Mouse (Mus musculus) limb, embryonic 15.5 days (tissue): ENCODE results near the gene Pepd. TPM values are rescaled to one million over a fixed set of nuclear protein-coding genes. Genes with fewer than 3 reads are reported as not detected.
A peak's percentile ranks its signal among the peaks of the same experiment; 100 is the strongest.

Experiments
- ATAC-seq: fragments of 200-750 bp; cut with Nextera tagmentation; 2 replicates; pipeline ENCODE4 v1.8.0; 2017; ENCODE audit warnings: low read depth, moderate TSS enrichment; ENCODE audit not compliant: insufficient number of reproducible peaks, low FRiP score, low TSS enrichment
- H3K27ac ChIP-seq: fragments of 300-500 bp; sonication (generic); 2 replicates; pipeline ENCODE4 v1.5.1; 2015; ENCODE audit warnings: moderate library complexity, mild to moderate bottlenecking, inconsistent platforms
- H3K27me3 ChIP-seq: fragments of 300-500 bp; sonication (generic); 2 replicates; pipeline ENCODE4 v1.6.1; 2015; ENCODE audit warnings: inconsistent platforms
- H3K36me3 ChIP-seq: fragments of 300-500 bp; sonication (generic); 2 replicates; pipeline ENCODE4 v1.6.1; 2015; ENCODE audit warnings: inconsistent platforms
- H3K4me1 ChIP-seq: fragments of 300-500 bp; sonication (generic); 2 replicates; pipeline ENCODE4 v1.6.1; 2015; ENCODE audit warnings: inconsistent platforms
- H3K4me2 ChIP-seq: fragments of 300-500 bp; sonication (generic); 2 replicates; pipeline ENCODE4 v1.6.1; 2015; ENCODE audit warnings: mild to moderate bottlenecking, inconsistent platforms
- H3K4me3 ChIP-seq: fragments of 300-500 bp; sonication (generic); 2 replicates; pipeline ENCODE4 v1.5.1; 2015; ENCODE audit warnings: mild to moderate bottlenecking, inconsistent platforms
- H3K9ac ChIP-seq: fragments of 300-500 bp; sonication (generic); 2 replicates; pipeline ENCODE4 v1.6.1; 2015; ENCODE audit warnings: inconsistent platforms
- H3K9me3 ChIP-seq: fragments of 300-500 bp; sonication (generic); 2 replicates; pipeline ENCODE4 v1.6.1; 2016; ENCODE audit warnings: inconsistent platforms
- WGBS: fragments of 180-500 bp; shearing (Covaris S2); methylation state at CpG from one replicate; pipeline ENCODE4 v1.1.7; 2015; 5-methylcytosine and 5-hydroxymethylcytosine counted together
- polyA plus RNA-seq: library from polyadenylated mRNA; unstranded; fragments of >200 nt; fragmentation: Nextera tagmentation; extraction: Ambion mirVana; gene quantifications from 2 replicates; pipeline ENCODE4 v1.2.1, GENCODE M21; 2015

Gene Pepd
- polyA plus RNA-seq, 1 experiment from 2014 or later: 77.8 TPM

GRCm38 (mm10) chr7:35021365-35021764 is 109.2 kb downstream of the Pepd start:
- ATAC-seq: no peak
- no peak overlapping the region for H3K4me2 ChIP-seq
- no peaks in the 10 kb centered on the region for H3K27me3 ChIP-seq
- no peak overlapping the region for H3K4me3 ChIP-seq
- H3K36me3 ChIP-seq: peaks cover 16% of the 10 kb centered on the region
- no peak overlapping the region for H3K9ac ChIP-seq
- WGBS: 88% methylated on average over 10 of the region's 10 CpGs
- 0 out of 2 replicates have a peak, but pooled peaks cover 6% of the 10 kb centered on the region for H3K4me1 ChIP-seq
- H3K9me3 ChIP-seq: no peaks in the 10 kb centered on the region
- H3K27ac ChIP-seq: no peak overlapping the region

- H3K9me3 ChIP-seq: no peaks in the 10 kb centered on the region
- H3K27me3 ChIP-seq: no peaks in the 10 kb centered on the region
- H3K4me2 ChIP-seq: no peak overlapping the region
- no peak overlapping the region for H3K4me3 ChIP-seq
- H3K27ac ChIP-seq: no peak overlapping the region
- peaks cover 16% of the 10 kb centered on the region for H3K36me3 ChIP-seq
- WGBS: 70% methylated on average over 4 of the region's 4 CpGs
- ATAC-seq: no peak
- 0 out of 2 replicates have a peak, but pooled peaks cover 6% of the 10 kb centered on the region for H3K4me1 ChIP-seq
- H3K9ac ChIP-seq: no peak overlapping the region
Measured at GRCm38 (mm10) chr7:35023251-35023650, 111.1 kb downstream of the Pepd start.

GRCm38 (mm10) chr7:35024426-35024825 is 112.2 kb downstream of the Pepd start:
- WGBS: 40% methylated on average over 1 of the region's 1 CpGs
- Histone ChIP-seq H3K27ac (no peak overlapping the region), H3K4me3 (no peak overlapping the region), H3K4me2 (no peak overlapping the region), H3K27me3 (no peaks in the 10 kb centered on the region), H3K9me3 (no peaks in the 10 kb centered on the region), H3K36me3 (peaks cover 16% of the 10 kb centered on the region), H3K9ac (no peak overlapping the region), H3K4me1 (0 out of 2 replicates have a peak, but pooled peaks cover 6% of the 10 kb centered on the region)
- ATAC-seq: no peak

GRCm38 (mm10) chr7:35025409-35026275 is 113.5 kb downstream of the Pepd start:
- WGBS: 47% methylated on average over 5 of the region's 5 CpGs
- 0 out of 2 replicates have a peak, but pooled peaks have one; percentile 27 for ATAC-seq
- no peaks in the 10 kb centered on the region for H3K9me3 ChIP-seq

GRCm38 (mm10) chr7:35026276-35026630 is 114.1 kb downstream of the Pepd start:
- no peak overlapping the region for H3K27ac ChIP-seq
- 82% methylated on average over 4 of the region's 4 CpGs for WGBS
- H3K4me3 ChIP-seq: no peak overlapping the region
- no peaks in the 10 kb centered on the region for H3K9me3 ChIP-seq
- no peak overlapping the region for H3K9ac ChIP-seq
- peaks cover 20% of the 10 kb centered on the region for H3K36me3 ChIP-seq
- H3K4me2 ChIP-seq: no peak overlapping the region
- no peaks in the 10 kb centered on the region for H3K27me3 ChIP-seq
- ATAC-seq: no peak
- H3K4me1 ChIP-seq: 0 out of 2 replicates have a peak, but pooled peaks cover 6% of the 10 kb centered on the region

More at GRCm38 (mm10) chr7:35025409-35026275, 113.5 kb downstream of the Pepd start:
- Histone ChIP-seq H3K9ac (no peak overlapping the region), H3K4me2 (no peak overlapping the region), H3K27ac (no peak overlapping the region), H3K4me3 (no peak overlapping the region), H3K36me3 (peaks cover 25% of the 10 kb centered on the region), H3K4me1 (0 out of 2 replicates have a peak, but pooled peaks cover 6% of the 10 kb centered on the region), H3K27me3 (no peaks in the 10 kb centered on the region)

- H3K4me2 ChIP-seq: no peak overlapping the region
- no peak for ATAC-seq
- no peak overlapping the region for H3K27ac ChIP-seq
- 76% methylated on average over 3 of the region's 3 CpGs for WGBS
- H3K4me3 ChIP-seq: no peak overlapping the region
- no peak overlapping the region for H3K9ac ChIP-seq
- no peaks in the 10 kb centered on the region for H3K27me3 ChIP-seq
- H3K36me3 ChIP-seq: peaks cover 19% of the 10 kb centered on the region
- 0 out of 2 replicates have a peak, but pooled peaks cover 4% of the 10 kb centered on the region for H3K4me1 ChIP-seq
- H3K9me3 ChIP-seq: no peaks in the 10 kb centered on the region
Measured at GRCm38 (mm10) chr7:35026838-35027291, 114.7 kb downstream of the Pepd start.

- Histone ChIP-seq H3K27me3 (no peaks in the 10 kb centered on the region), H3K4me3 (no peak overlapping the region), H3K4me2 (no peak overlapping the region), H3K9me3 (no peaks in the 10 kb centered on the region), H3K9ac (no peak overlapping the region), H3K36me3 (peaks cover 22% of the 10 kb centered on the region), H3K27ac (no peak overlapping the region), H3K4me1 (0 out of 2 replicates have a peak, but pooled peaks cover 4% of the 10 kb centered on the region)
- ATAC-seq: no peak
- 73% methylated on average over 9 of the region's 9 CpGs for WGBS
Measured at GRCm38 (mm10) chr7:35027801-35028420, 115.7 kb downstream of the Pepd start.

- no peak overlapping the region for H3K27ac ChIP-seq
- 0 out of 2 replicates have a peak, but pooled peaks cover 4% of the 10 kb centered on the region for H3K4me1 ChIP-seq
- no peak overlapping the region for H3K4me3 ChIP-seq
- H3K9ac ChIP-seq: no peak overlapping the region
- no peaks in the 10 kb centered on the region for H3K27me3 ChIP-seq
- peaks cover 28% of the 10 kb centered on the region for H3K36me3 ChIP-seq
- H3K9me3 ChIP-seq: no peaks in the 10 kb centered on the region
- no peak overlapping the region for H3K4me2 ChIP-seq
- no peak for ATAC-seq
- 83% methylated on average over 16 of the region's 16 CpGs for WGBS
Measured at GRCm38 (mm10) chr7:35028559-35028958, 116.4 kb downstream of the Pepd start.

- H3K4me2 ChIP-seq: no peak overlapping the region
- ATAC-seq: no peak
- WGBS: 75% methylated on average over 5 of the region's 5 CpGs
- H3K9ac ChIP-seq: no peak overlapping the region
- peaks cover 35% of the 10 kb centered on the region for H3K36me3 ChIP-seq
- H3K27ac ChIP-seq: no peak overlapping the region
- H3K27me3 ChIP-seq: no peaks in the 10 kb centered on the region
- no peaks in the 10 kb centered on the region for H3K9me3 ChIP-seq
- no peak overlapping the region for H3K4me3 ChIP-seq
- 0 out of 2 replicates have a peak, but pooled peaks cover 4% of the 10 kb centered on the region for H3K4me1 ChIP-seq
Measured at GRCm38 (mm10) chr7:35029228-35029627, 117.0 kb downstream of the Pepd start.

GRCm38 (mm10) chr7:35029648-35030047 is 117.5 kb downstream of the Pepd start:
- H3K27me3 ChIP-seq: no peaks in the 10 kb centered on the region
- peaks cover 38% of the 10 kb centered on the region for H3K36me3 ChIP-seq
- H3K4me2 ChIP-seq: no peak overlapping the region
- no peak overlapping the region for H3K9ac ChIP-seq
- no peak overlapping the region for H3K27ac ChIP-seq
- H3K9me3 ChIP-seq: no peaks in the 10 kb centered on the region
- 79% methylated on average over 3 of the region's 3 CpGs for WGBS
- H3K4me3 ChIP-seq: no peak overlapping the region
- H3K4me1 ChIP-seq: peaks cover 5% of the 10 kb centered on the region; the same call in 1 of the 2 replicates
- ATAC-seq: no peak

- H3K36me3 ChIP-seq: peaks cover 42% of the 10 kb centered on the region
- no peak overlapping the region for H3K27ac ChIP-seq
- H3K9ac ChIP-seq: no peak overlapping the region
- no peak overlapping the region for H3K4me2 ChIP-seq
- H3K27me3 ChIP-seq: no peaks in the 10 kb centered on the region
- H3K4me1 ChIP-seq: peaks cover 10% of the 10 kb centered on the region
- H3K4me3 ChIP-seq: no peak overlapping the region
- WGBS: 74% methylated on average over 6 of the region's 6 CpGs
- ATAC-seq: no peak
- H3K9me3 ChIP-seq: no peaks in the 10 kb centered on the region
Measured at GRCm38 (mm10) chr7:35030567-35030966, 118.4 kb downstream of the Pepd start.

- Histone ChIP-seq H3K9ac (no peak overlapping the region), H3K4me1 (peaks cover 30% of the 10 kb centered on the region), H3K4me3 (no peak overlapping the region), H3K9me3 (no peaks in the 10 kb centered on the region), H3K27me3 (no peaks in the 10 kb centered on the region), H3K4me2 (no peak overlapping the region), H3K27ac (peak overlapping the region; percentile 57), H3K36me3 (peaks cover 37% of the 10 kb centered on the region)
- 25% methylated on average over 6 of the region's 6 CpGs for WGBS
- no peak for ATAC-seq
Measured at GRCm38 (mm10) chr7:35035141-35035553, 123.0 kb downstream of the Pepd start.
